Mouse (Mus musculus) embryonic fibroblast, embryonic 13.5 days (primary cell): ENCODE data around the gene Acr.

Experiments used
- CTCF ChIP-seq: IDR thresholded peaks from 2 replicates; pipeline ENCODE4 v1.5.1; 2011; ENCODE audit warnings: mild to moderate bottlenecking, control low read depth, low read length, moderate library complexity, borderline replicate concordance; ENCODE audit not compliant: insufficient read depth
- POLR2A ChIP-seq: IDR thresholded peaks from 2 replicates; pipeline ENCODE4 v1.6.1; 2011; ENCODE audit warnings: low read depth, mild to moderate bottlenecking, control low read depth, low read length, moderate library complexity

GRCm38 (mm10) chr15:89532026-89532923 is 35.9 kb upstream of the Acr start:
- no peak for TF ChIP-seq POLR2A
- TF ChIP-seq CTCF, result no peak
